Mouse (Mus musculus) liver, embryonic 16.5 days (tissue): ENCODE measurements around the gene Hspb6. TPM values are rescaled to one million over a fixed set of nuclear protein-coding genes. Genes with fewer than 3 reads are reported as not detected.
A peak's percentile ranks its signal among the peaks of the same experiment; 100 is the strongest.

Experiments used
- ATAC-seq: fragments of 200-750 bp; cut with Nextera tagmentation; 2 replicates; pipeline ENCODE4 v1.8.0; 2017; ENCODE audit warnings: low read depth, mild to moderate bottlenecking, moderate number of reproducible peaks, moderate library complexity
- H3K27ac ChIP-seq: fragments of 300-500 bp; sonication (generic); 2 replicates; pipeline ENCODE4 v1.5.1; 2014; ENCODE audit warnings: mild to moderate bottlenecking, low read length
- H3K27me3 ChIP-seq: fragments of 300-500 bp; sonication (generic); 2 replicates; pipeline ENCODE4 v1.6.1; 2014; ENCODE audit warnings: low read depth, low read length, mixed read lengths; ENCODE audit not compliant: control insufficient read depth, insufficient read depth
- H3K36me3 ChIP-seq: fragments of 300-500 bp; sonication (generic); 2 replicates; pipeline ENCODE4 v1.6.1; 2014; ENCODE audit warnings: mild to moderate bottlenecking; ENCODE audit not compliant: control insufficient read depth, insufficient read depth
- H3K4me1 ChIP-seq: fragments of 300-500 bp; sonication (generic); 2 replicates; pipeline ENCODE4 v1.6.1; 2014; ENCODE audit warnings: low read depth, low read length, mixed read lengths; ENCODE audit not compliant: control insufficient read depth
- H3K4me2 ChIP-seq: fragments of 300-500 bp; sonication (generic); 2 replicates; pipeline ENCODE4 v1.6.1; 2014; ENCODE audit warnings: low read depth, low read length, mixed read lengths
- H3K4me3 ChIP-seq: fragments of 300-500 bp; sonication (generic); 2 replicates; pipeline ENCODE4 v1.5.1; 2014; ENCODE audit warnings: low read depth, mild to moderate bottlenecking, low read length
- H3K9ac ChIP-seq: fragments of 300-500 bp; sonication (generic); 2 replicates; pipeline ENCODE4 v1.6.1; 2014; ENCODE audit warnings: low read depth, low read length
- H3K9me3 ChIP-seq: fragments of 300-500 bp; sonication (generic); replicated peaks from 2 replicates; pipeline ENCODE4 v1.6.1; 2016; ENCODE audit warnings: low read length; ENCODE audit not compliant: control insufficient read depth
- WGBS: fragments of 180-500 bp; shearing (Covaris S2); extraction: QIAGEN DNeasy Blood & Tissue Kit; methylation state at CpG from one replicate; pipeline ENCODE4 v1.1.7; 2014; ENCODE audit not compliant: insufficient replicate concordance; 5-methylcytosine and 5-hydroxymethylcytosine counted together
- polyA plus RNA-seq: library from polyadenylated mRNA; unstranded; fragments of >200 nt; fragmentation: Nextera tagmentation; extraction: Ambion mirVana; gene quantifications from 2 replicates; pipeline ENCODE4 v1.2.1, GENCODE M21; 2015

The Hspb6 gene
- polyA plus RNA-seq, 1 experiment from 2014 or later, result 6.9 TPM

DNA sequence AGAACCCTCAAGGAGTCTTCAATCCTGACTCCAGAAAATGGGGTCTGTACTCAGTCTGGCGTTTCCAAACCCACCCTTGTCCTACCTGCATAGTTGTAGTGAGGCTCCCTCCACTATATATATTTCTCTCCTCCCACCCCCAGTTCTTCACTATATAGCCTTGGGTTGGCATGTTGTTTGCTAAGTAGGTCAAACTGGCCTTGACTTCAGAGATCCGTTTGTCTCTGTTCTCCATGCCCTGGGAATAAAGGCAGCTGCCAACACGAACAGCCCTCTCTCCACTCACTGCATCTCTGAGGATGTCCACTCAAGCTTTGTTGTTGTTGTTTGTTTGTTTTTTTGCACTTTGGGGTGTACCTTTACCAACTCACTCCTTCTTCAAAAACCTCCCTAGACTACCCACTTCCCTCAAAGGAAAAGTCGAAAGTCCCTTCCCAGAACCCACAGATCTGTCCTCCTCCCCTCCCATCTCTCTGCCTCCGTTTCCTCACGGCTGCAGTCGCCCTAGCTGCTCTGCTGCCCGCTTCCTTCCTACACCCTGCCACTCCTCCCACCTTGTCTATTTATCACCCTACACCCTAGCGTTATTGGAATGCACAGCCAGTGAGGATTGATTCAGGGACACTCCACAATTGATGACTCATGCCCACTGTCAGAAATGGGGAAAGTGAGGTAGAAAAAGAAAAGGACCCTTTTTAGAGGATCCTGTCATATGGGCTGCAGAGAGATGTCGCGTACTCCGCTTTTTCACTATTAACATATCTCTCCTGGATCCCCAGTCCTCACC is 6.9 kb downstream of the Hspb6 start:
- 8% methylated on average over 12 of the region's 12 CpGs for WGBS
- H3K27ac ChIP-seq, result peak overlapping the region; percentile 86
- no peaks in the 10 kb centered on the region for H3K9me3 ChIP-seq
- H3K9ac ChIP-seq, result peak overlapping the region; percentile 72
- peak overlapping the region; percentile 76 for H3K4me3 ChIP-seq
- H3K27me3 ChIP-seq, result no peaks in the 10 kb centered on the region
- peaks cover 29% of the 10 kb centered on the region for H3K4me1 ChIP-seq
- H3K4me2 ChIP-seq, result peak overlapping the region; percentile 80
- peak; percentile 35 for ATAC-seq
- H3K36me3 ChIP-seq, result peaks cover 17% of the 10 kb centered on the region

DNA sequence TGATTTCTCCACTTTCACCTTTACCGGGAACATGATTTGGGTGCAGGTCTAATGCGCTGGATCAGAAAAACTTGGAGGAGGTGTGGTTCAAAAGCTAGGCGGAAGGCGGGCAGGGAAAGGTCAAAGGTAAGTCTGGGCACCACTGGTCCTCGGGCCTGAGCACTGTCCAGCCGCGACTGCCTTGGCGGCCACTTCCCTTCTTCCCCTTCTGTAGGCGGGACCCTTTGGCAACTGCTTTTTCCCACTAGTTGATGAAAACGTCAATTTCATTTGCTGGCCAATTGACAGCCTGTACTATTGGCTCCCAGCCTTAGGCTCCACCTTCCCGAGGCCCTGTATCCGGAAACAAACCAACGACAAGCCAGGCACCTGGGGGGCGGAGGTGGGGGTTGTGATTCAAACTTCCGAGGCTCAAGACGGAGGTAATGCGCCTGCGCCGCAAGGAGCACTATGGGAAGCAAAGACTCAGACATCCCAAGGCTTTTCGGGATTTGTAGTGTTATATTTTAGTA is 7.5 kb downstream of the Hspb6 start, which contains the start of gene Lin37:
Gene Lin37 (minus strand): TSS at position 396 of the 512 bp plus-strand sequence.
- no peaks in the 10 kb centered on the region for H3K9me3 ChIP-seq
- peak within 1 kb of the TSS; percentile 72 for H3K9ac ChIP-seq
- H3K4me2 ChIP-seq, result peak within 1 kb of the TSS; percentile 80
- H3K27ac ChIP-seq, result peak within 1 kb of the TSS; percentile 86
- peaks cover 31% of the 10 kb centered on the region for H3K4me1 ChIP-seq
- no peaks in the 10 kb centered on the region for H3K27me3 ChIP-seq
- peak; percentile 84 for ATAC-seq
- H3K36me3 ChIP-seq, result peaks cover 17% of the 10 kb centered on the region
- under 1% methylated on average over 20 of the region's 20 CpGs for WGBS
- H3K4me3 ChIP-seq, result peak within 1 kb of the TSS; percentile 76

DNA sequence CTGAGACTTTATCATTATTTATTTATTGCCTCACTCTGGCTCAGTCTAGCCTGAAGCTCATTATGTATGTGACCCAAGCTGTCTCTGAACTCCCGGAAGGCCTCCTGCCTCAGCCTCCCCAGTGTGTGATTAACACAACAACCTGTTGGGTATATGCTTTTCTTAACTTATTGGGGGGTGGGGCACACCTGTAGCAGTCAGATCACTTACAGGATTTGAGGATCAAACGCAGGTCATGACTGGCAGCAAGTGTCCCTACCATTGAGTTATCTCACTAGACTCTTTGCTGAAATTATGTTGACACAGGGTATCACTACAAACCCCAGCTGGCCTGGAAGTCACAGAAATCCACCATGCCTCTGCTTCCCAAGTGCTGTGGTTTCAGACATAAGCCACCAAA is 8.3 kb downstream of the Hspb6 start:
- Histone ChIP-seq H3K9ac (no peak overlapping the region), H3K4me1 (peaks cover 31% of the 10 kb centered on the region), H3K27me3 (no peaks in the 10 kb centered on the region), H3K4me2 (peak overlapping the region; percentile 80; the same call in 1 of the 2 replicates), H3K4me3 (peak overlapping the region; percentile 76), H3K9me3 (no peaks in the 10 kb centered on the region), H3K27ac (peak overlapping the region; percentile 80), H3K36me3 (peaks cover 12% of the 10 kb centered on the region)
- WGBS, result 78% methylated on average over 2 of the region's 2 CpGs
- no peak for ATAC-seq

DNA sequence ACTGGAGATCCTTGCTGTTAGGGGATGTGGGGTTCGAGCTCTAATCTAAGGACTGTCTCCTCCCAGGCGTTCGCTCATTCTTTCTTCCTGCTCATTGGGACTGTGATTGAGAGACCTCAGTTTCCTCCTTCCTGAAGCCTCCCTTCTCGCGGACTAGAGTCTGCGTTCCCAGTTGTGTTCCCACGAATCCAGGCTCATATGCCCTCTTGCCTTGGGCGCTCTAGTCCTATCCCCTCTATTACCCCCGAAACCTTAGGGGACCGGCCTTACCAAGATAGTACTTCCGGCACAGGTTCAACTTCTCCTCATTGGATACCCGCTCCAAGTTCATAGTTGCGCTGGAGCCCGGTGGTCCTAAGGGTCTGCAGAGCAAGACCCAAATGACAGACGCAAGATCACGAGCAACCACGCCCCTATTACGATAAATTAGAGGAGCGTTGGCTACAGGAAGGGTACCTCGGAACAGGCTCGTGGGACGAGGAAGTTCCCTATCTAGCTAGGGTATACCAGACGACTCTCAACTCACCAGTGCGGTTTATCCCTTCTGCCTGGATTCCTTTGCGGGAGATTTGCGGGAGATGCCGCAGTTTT is 10.6 kb downstream of the Hspb6 start:
- no peak for ATAC-seq
- no peaks in the 10 kb centered on the region for H3K9me3 ChIP-seq

DNA sequence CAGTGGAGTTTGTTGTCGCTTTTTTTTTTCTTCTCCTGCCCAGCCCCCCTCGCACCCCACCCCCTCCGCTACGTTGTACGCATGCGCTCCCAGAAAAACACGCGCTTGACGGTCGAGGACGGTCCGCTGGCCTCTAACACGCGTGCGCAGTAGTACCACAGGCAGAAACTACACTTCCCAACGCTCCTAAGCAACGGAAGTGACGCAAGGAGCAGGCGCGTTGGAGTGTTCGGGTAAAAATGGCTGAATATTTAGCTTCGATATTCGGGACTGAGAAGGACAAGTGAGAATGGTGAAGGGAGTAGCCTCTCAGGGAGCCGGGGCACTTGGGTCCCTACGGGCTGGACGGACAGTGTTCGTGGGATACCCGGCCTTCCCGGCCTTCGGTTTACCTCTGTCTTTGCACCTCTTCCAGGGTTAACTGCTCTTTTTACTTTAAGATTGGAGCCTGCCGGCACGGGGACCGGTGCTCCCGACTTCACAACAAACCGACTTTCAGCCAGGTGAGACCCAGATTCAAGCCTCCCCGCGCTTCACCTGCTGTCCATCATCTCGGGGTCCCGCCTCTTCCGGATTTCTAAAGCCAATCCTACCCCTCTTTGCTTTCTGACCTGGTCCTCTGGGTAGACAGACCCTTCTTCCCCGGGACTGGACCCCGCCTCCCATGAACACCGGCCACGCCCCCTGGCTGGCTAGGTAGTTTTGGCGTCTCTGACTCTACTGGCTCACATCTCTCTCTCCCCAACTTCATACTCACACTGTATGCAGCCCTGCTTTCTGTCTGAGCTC is 11.3 kb downstream of the Hspb6 start, which contains the start of the genes U2af1l4, Gm49396 and Psenen:
Gene U2af1l4 (plus strand): TSS at position 185 of the 789 bp plus-strand sequence.
Gene Gm49396 (plus strand): TSS at position 228 of the 789 bp plus-strand sequence.
Gene Psenen (minus strand): TSS at position 511 of the 789 bp plus-strand sequence.
- H3K9ac ChIP-seq, result peak within 1 kb of the TSS; percentile 90
- H3K4me2 ChIP-seq, result peak within 1 kb of the TSS; percentile 73
- H3K4me1 ChIP-seq, result peaks cover 26% of the 10 kb centered on the region
- no peaks in the 10 kb centered on the region for H3K9me3 ChIP-seq
- under 1% methylated on average over 45 of the region's 45 CpGs for WGBS
- H3K4me3 ChIP-seq, result peak within 1 kb of the TSS; percentile 95
- ATAC-seq, result peak; percentile 82
- no peaks in the 10 kb centered on the region for H3K27me3 ChIP-seq
- H3K27ac ChIP-seq, result peak within 1 kb of the TSS; percentile 98
- H3K36me3 ChIP-seq, result peaks cover 5% of the 10 kb centered on the region

More for the DNA sequence above, 10.6 kb downstream of the Hspb6 start:
- peak overlapping the region; percentile 90 for H3K9ac ChIP-seq
- peak overlapping the region; percentile 95 for H3K4me3 ChIP-seq
- 0% methylated on average over 27 of the region's 27 CpGs for WGBS
- H3K36me3 ChIP-seq, result peaks cover 3% of the 10 kb centered on the region; the same call in 1 of the 2 replicates
- no peaks in the 10 kb centered on the region for H3K27me3 ChIP-seq
- peak overlapping the region; percentile 73 for H3K4me2 ChIP-seq
- H3K4me1 ChIP-seq, result peaks cover 31% of the 10 kb centered on the region
- peak overlapping the region; percentile 82 for H3K27ac ChIP-seq

DNA sequence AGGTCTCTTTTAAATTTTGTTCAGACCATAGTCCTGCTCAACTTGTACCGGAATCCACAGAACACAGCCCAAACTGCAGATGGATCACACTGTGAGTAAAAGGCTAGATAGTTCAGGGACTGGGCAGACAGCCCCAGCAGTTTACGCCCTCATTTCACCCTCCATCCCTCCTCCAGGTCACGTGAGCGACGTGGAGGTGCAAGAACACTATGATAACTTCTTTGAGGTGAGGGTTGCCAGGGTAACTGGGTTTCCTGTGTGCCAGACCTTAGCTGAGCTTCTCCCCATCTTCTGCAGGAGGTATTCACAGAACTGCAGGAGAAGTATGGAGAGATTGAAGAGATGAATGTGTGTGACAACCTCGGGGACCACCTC is 11.9 kb downstream of the Hspb6 start:
- H3K4me3 ChIP-seq, result peak overlapping the region; percentile 95
- H3K36me3 ChIP-seq, result peaks cover 10% of the 10 kb centered on the region
- H3K4me2 ChIP-seq, result peak overlapping the region; percentile 73
- WGBS, result 25% methylated on average over 6 of the region's 6 CpGs
- ATAC-seq, result no peak
- H3K9me3 ChIP-seq, result no peaks in the 10 kb centered on the region
- peaks cover 20% of the 10 kb centered on the region for H3K4me1 ChIP-seq
- H3K27ac ChIP-seq, result peak overlapping the region; percentile 98
- peak overlapping the region; percentile 90 for H3K9ac ChIP-seq
- H3K27me3 ChIP-seq, result no peaks in the 10 kb centered on the region

DNA sequence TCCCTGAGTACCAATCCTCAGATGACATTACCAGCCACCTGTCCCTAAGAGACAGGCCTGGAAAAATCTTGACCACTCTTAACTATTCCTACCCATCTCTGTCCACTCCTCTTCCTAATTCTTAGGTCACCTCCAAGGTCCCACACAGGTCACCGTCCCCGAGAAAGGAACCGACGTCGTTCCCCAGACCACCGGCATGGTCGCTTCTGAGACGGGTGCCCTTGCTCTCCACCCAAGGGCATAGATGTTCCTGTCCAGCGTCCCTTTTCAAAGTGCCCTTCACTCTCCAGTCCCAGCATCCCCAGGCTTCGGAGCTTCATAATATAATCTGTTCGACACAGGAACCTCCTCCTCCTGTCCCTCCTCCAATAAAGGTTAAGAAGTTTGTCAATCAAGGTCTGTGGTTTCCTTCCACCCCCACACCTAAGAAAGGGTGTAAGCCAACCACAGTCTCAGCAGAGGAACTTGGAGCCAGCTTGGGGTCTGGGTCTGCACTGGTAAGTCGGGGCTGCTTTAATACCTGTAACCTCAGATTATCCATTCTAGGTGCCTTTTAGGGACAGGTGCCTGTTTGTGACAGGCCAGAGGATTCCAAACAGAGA is 13.1 kb downstream of the Hspb6 start, which contains the start of gene Igflr1:
Gene Igflr1 (plus strand): TSS at position 458 of the 602 bp plus-strand sequence.
- peaks cover 22% of the 10 kb centered on the region for H3K36me3 ChIP-seq
- H3K4me3 ChIP-seq, result no peak within 1 kb of the TSS; the same call in 1 of the 2 replicates
- no peak within 1 kb of the TSS; the same call in 1 of the 2 replicates for H3K27ac ChIP-seq
- H3K4me1 ChIP-seq, result peaks cover 15% of the 10 kb centered on the region
- no peaks in the 10 kb centered on the region for H3K9me3 ChIP-seq
- H3K4me2 ChIP-seq, result peak within 1 kb of the TSS; percentile 73
- no peak for ATAC-seq
- H3K9ac ChIP-seq, result no peak within 1 kb of the TSS
- 87% methylated on average over 12 of the region's 12 CpGs for WGBS
- H3K27me3 ChIP-seq, result no peaks in the 10 kb centered on the region

DNA sequence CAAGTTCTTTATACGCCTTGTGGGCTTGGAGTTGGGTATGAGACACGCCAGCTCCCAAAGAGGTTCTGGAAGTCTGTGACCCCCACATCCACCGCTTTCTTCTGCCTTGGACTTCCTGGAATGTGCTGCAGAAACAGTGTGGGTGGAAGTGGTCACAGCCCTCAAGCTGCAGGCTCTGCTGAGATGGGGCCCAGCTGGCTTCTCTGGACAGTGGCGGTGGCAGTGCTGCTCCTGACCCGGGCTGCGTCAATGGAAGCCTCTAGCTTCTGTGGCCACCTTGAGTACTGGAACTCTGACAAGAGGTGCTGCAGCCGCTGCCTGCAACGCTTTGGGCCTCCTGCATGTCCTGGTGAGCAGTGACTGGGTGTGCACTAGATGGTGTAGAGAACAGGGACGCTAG is 14.1 kb downstream of the Hspb6 start:
- Histone ChIP-seq H3K36me3 (peaks cover 30% of the 10 kb centered on the region), H3K27me3 (no peaks in the 10 kb centered on the region), H3K27ac (no peak overlapping the region), H3K9me3 (no peaks in the 10 kb centered on the region), H3K4me3 (no peak overlapping the region), H3K9ac (no peak overlapping the region), H3K4me1 (peaks cover 11% of the 10 kb centered on the region), H3K4me2 (no peak overlapping the region)
- WGBS, result 78% methylated on average over 9 of the region's 9 CpGs
- ATAC-seq, result no peak
